Mouse (Mus musculus): ENCODE results near the gene Hipk1. TPM values are rescaled to one million over a fixed set of nuclear protein-coding genes. Genes with fewer than 3 reads are reported as not detected.
A peak's percentile ranks its signal among the peaks of the same experiment; 100 is the strongest.

The Hipk1 gene
- polyA plus RNA-seq, 1 experiment from 2014 or later: 12.3 TPM

DNA sequence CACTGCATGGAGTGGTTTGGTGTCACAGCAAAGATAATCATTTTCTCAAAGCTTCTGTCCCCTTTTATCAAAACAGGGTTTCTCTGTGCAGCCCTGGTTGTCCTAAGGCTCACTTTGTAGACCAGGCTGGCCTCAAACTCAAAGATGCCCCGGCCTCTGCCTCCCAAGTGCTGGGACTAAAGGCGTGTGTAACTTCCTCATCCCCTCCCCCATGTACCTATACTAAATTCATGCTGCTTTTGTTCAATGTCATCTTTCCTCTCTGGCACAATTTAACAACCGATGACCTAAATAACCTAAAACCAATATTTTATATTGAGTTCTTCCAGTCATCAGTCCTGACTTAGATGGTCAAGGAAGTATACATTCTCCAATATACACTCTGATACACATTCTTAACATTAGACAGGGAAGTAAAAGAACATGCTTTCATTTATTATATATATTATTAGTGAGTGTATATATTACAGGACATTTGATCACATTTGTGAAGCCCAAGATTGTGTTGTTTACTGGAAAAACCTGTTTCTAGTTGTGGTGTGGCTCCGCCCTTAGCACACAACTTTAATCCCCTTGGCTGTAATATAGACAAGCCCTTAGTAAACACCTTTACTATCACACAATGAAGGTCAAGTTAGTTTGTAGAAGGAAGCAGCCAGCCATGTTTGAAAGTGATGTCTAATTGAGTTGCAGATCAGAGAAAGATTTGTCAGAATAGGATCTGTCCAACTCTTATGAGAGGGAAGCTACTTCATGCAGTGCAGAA lies 8.3 kb downstream of the Hipk1 start:
- Histone ChIP-seq H3K36me3 (ENCODE audit: control insufficient read depth, insufficient read depth, low read length) (no peaks in the 10 kb centered on the region), H3K9me3 (ENCODE audit: control insufficient read depth, low read length) (no peaks in the 10 kb centered on the region), H3K4me1 (replicated peaks; ENCODE audit: control insufficient read depth, insufficient read depth, low read length) (peaks cover 6% of the 10 kb centered on the region), H3K9ac (ENCODE audit: low read length) (no peak overlapping the region), H3K27me3 (ENCODE audit: control insufficient read depth, insufficient read depth, low read depth, low read length) (no peaks in the 10 kb centered on the region), H3K4me2 (ENCODE audit: low read depth, low read length) (no peak overlapping the region), H3K27ac (ENCODE audit: low read length) (no peak overlapping the region), H3K4me3 (ENCODE audit: low read length) (no peak overlapping the region)
- WGBS: 75% methylated on average over 4 of the region's 4 CpGs
- no peak for ATAC-seq (ENCODE audit: low read depth)

DNA sequence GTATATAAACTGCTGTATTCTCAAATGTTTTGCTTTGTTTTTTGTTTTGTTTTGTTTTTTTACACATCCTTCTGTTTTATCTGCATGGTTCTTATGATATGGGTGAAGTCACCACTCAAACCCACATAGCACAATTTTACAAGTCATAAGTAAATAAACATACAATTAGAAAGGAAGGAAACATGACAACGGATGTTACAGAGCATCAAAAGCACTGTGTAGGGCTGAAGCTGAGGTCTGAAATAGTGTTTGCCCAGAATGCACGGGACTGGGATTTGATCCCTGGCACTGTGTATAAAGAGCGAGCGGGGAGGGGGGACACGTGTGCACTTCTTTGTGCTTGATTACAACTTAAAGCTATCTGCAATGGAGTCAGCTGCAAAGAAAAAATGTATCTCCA lies 10.6 kb downstream of the Hipk1 start:
- no peak for ATAC-seq (ENCODE audit: low read depth)
- H3K9me3 ChIP-seq (ENCODE audit: control insufficient read depth, low read length): no peaks in the 10 kb centered on the region
- H3K4me1 ChIP-seq (replicated peaks; ENCODE audit: control insufficient read depth, insufficient read depth, low read length): no peaks in the 10 kb centered on the region
- H3K27ac ChIP-seq (ENCODE audit: low read length): no peak overlapping the region
- H3K4me3 ChIP-seq (ENCODE audit: low read length): no peak overlapping the region
- H3K4me2 ChIP-seq (ENCODE audit: low read depth, low read length): no peak overlapping the region
- H3K36me3 ChIP-seq (ENCODE audit: control insufficient read depth, insufficient read depth, low read length): peaks cover 13% of the 10 kb centered on the region
- H3K27me3 ChIP-seq (ENCODE audit: control insufficient read depth, insufficient read depth, low read depth, low read length): no peaks in the 10 kb centered on the region
- H3K9ac ChIP-seq (ENCODE audit: low read length): no peak overlapping the region
- WGBS: 62% methylated on average over 5 of the region's 5 CpGs

DNA sequence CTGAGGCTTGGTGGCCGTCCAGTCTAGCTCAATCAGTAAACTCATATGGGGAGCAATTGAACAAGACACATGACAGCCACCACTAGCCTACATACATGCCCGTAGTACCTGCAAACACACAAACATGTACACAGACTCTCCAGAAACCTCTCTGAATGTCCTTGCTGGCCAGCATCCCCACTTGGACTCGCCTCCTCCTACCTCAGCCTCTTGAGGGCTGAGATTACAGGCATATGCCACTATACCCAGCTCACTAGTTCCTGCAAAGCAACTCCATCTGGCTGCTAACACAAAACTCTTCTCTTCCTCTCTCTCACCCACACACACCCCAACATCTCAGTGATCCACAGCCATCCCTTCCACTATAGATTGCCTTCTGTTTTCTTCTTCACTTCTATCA lies 11.1 kb downstream of the Hipk1 start:
- Histone ChIP-seq H3K27ac (ENCODE audit: low read length) (no peak overlapping the region), H3K36me3 (ENCODE audit: control insufficient read depth, insufficient read depth, low read length) (peaks cover 13% of the 10 kb centered on the region), H3K27me3 (ENCODE audit: control insufficient read depth, insufficient read depth, low read depth, low read length) (no peaks in the 10 kb centered on the region), H3K4me3 (ENCODE audit: low read length) (no peak overlapping the region), H3K9me3 (ENCODE audit: control insufficient read depth, low read length) (no peaks in the 10 kb centered on the region), H3K4me2 (ENCODE audit: low read depth, low read length) (no peak overlapping the region), H3K9ac (ENCODE audit: low read length) (no peak overlapping the region), H3K4me1 (replicated peaks; ENCODE audit: control insufficient read depth, insufficient read depth, low read length) (no peaks in the 10 kb centered on the region)
- ATAC-seq (ENCODE audit: low read depth): no peak
- WGBS: 82% methylated on average over 3 of the region's 3 CpGs

GRCm38 (mm10) chr3:103779183-103779582 lies 12.2 kb downstream of the Hipk1 start:
- H3K4me2 ChIP-seq (ENCODE audit: low read depth, low read length): no peak overlapping the region
- no peak overlapping the region for H3K9ac ChIP-seq (ENCODE audit: low read length)
- no peak overlapping the region for H3K27ac ChIP-seq (ENCODE audit: low read length)
- no peaks in the 10 kb centered on the region for H3K27me3 ChIP-seq (ENCODE audit: control insufficient read depth, insufficient read depth, low read depth, low read length)
- no peak for ATAC-seq (ENCODE audit: low read depth)
- H3K4me3 ChIP-seq (ENCODE audit: low read length): no peak overlapping the region
- H3K4me1 ChIP-seq (replicated peaks; ENCODE audit: control insufficient read depth, insufficient read depth, low read length): no peaks in the 10 kb centered on the region
- no peaks in the 10 kb centered on the region for H3K9me3 ChIP-seq (ENCODE audit: control insufficient read depth, low read length)
- 79% methylated on average over 7 of the region's 7 CpGs for WGBS
- peaks cover 15% of the 10 kb centered on the region for H3K36me3 ChIP-seq (ENCODE audit: control insufficient read depth, insufficient read depth, low read length)

DNA sequence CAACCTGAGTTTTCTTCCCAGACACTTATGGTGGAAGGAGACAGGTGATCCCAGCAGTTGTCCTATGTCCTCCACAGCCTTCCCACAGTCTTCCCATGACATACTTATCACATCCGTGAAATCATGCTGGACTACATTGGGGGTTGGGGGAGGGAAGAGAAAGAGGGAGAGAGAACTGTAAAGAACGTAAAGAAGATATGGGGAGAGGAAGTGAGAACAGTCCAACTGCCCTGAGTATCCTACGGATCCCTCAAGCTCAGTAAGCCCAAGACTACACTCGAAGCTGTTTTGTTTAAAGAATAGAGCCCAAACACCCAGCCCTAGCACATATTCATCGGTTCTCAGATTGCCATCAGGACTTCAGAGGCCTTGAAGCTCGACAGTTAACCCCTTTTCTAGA lies 12.7 kb downstream of the Hipk1 start:
- 65% methylated on average over 6 of the region's 6 CpGs for WGBS
- H3K9ac ChIP-seq (ENCODE audit: low read length): no peak overlapping the region
- H3K27me3 ChIP-seq (ENCODE audit: control insufficient read depth, insufficient read depth, low read depth, low read length): no peaks in the 10 kb centered on the region
- peaks cover 15% of the 10 kb centered on the region for H3K36me3 ChIP-seq (ENCODE audit: control insufficient read depth, insufficient read depth, low read length)
- no peak overlapping the region for H3K27ac ChIP-seq (ENCODE audit: low read length)
- ATAC-seq (ENCODE audit: low read depth): no peak
- no peaks in the 10 kb centered on the region for H3K9me3 ChIP-seq (ENCODE audit: control insufficient read depth, low read length)
- no peak overlapping the region for H3K4me3 ChIP-seq (ENCODE audit: low read length)
- H3K4me1 ChIP-seq (replicated peaks; ENCODE audit: control insufficient read depth, insufficient read depth, low read length): no peaks in the 10 kb centered on the region
- no peak overlapping the region for H3K4me2 ChIP-seq (ENCODE audit: low read depth, low read length)

DNA sequence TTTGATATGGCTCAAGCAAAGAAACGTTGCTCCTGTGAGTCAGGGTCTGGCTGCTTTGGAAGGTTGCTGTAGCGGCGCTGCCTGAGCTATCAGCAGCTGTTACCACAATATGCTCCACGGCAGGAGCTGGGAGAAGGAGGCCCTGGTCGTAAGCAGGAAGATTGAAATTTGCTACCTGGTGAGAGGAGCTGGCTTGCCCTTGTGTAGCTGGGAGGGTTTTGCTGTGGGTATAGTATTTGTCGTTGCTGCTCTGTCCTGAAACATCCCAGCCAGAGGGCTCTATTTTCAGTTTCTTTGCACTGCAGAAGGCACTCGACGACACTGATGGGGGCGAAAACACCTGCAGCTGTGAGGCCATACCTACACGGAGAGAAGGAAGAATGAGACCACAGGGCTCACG lies 13.4 kb downstream of the Hipk1 start:
- no peak for ATAC-seq (ENCODE audit: low read depth)
- Histone ChIP-seq H3K27ac (ENCODE audit: low read length) (no peak overlapping the region), H3K9me3 (ENCODE audit: control insufficient read depth, low read length) (no peaks in the 10 kb centered on the region), H3K36me3 (ENCODE audit: control insufficient read depth, insufficient read depth, low read length) (peaks cover 15% of the 10 kb centered on the region), H3K4me1 (replicated peaks; ENCODE audit: control insufficient read depth, insufficient read depth, low read length) (peaks cover 4% of the 10 kb centered on the region; the same call in 1 of the 2 replicates), H3K4me2 (ENCODE audit: low read depth, low read length) (no peak overlapping the region), H3K9ac (ENCODE audit: low read length) (no peak overlapping the region), H3K4me3 (ENCODE audit: low read length) (no peak overlapping the region), H3K27me3 (ENCODE audit: control insufficient read depth, insufficient read depth, low read depth, low read length) (no peaks in the 10 kb centered on the region)
- WGBS: 81% methylated on average over 11 of the region's 11 CpGs

DNA sequence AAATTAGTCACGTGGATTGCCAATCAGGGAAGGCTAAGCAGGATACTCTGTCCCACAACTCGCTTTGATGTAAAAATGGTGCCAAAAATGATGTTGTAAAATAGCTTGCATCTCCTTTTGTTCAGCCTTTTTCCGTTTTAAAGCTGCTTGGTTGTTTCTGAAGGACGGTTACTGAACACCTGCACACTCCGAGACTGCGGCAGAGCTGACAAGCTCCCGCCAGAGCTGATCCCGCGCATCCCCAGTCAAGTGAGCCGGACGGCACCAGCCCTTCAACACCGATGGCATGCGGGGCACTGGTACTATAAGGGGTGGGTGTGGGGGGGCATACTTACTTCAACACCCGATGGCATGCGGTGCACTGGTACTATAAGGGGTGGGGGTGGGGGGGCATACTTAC lies 17.4 kb downstream of the Hipk1 start:
- Histone ChIP-seq H3K9ac (ENCODE audit: low read length) (no peak overlapping the region), H3K36me3 (ENCODE audit: control insufficient read depth, insufficient read depth, low read length) (peaks cover 19% of the 10 kb centered on the region), H3K27me3 (ENCODE audit: control insufficient read depth, insufficient read depth, low read depth, low read length) (no peaks in the 10 kb centered on the region), H3K4me2 (ENCODE audit: low read depth, low read length) (no peak overlapping the region), H3K9me3 (ENCODE audit: control insufficient read depth, low read length) (no peaks in the 10 kb centered on the region), H3K27ac (ENCODE audit: low read length) (no peak overlapping the region; the same call in 1 of the 2 replicates), H3K4me3 (ENCODE audit: low read length) (no peak overlapping the region), H3K4me1 (replicated peaks; ENCODE audit: control insufficient read depth, insufficient read depth, low read length) (peaks cover 22% of the 10 kb centered on the region)
- peak; percentile 18; the same call in 1 of the 2 replicates for ATAC-seq (ENCODE audit: low read depth)
- WGBS: 85% methylated on average over 15 of the region's 15 CpGs

DNA sequence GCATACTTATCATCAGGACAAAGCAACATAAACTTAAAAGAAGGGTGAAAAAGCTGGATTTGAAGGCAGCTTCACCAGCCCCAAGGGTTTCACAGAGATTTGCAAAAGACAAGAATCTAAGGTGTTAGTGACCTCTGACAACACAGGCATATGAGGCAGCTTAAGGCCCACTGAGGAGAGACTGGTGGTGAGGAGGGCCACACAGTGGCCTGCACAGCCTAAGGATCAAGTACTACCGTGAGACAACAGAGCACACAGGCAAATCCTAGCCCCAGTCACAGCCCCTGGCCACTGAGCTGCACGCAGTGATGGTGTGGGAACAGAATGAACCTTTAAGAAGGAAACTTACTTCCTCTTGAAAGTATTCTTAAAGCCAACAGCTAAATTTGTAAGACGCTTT lies 17.9 kb downstream of the Hipk1 start:
- H3K4me3 ChIP-seq (ENCODE audit: low read length): no peak overlapping the region
- no peak for ATAC-seq (ENCODE audit: low read depth)
- peaks cover 19% of the 10 kb centered on the region for H3K36me3 ChIP-seq (ENCODE audit: control insufficient read depth, insufficient read depth, low read length)
- peak overlapping the region; percentile 40; the same call in 1 of the 2 replicates for H3K27ac ChIP-seq (ENCODE audit: low read length)
- H3K4me1 ChIP-seq (replicated peaks; ENCODE audit: control insufficient read depth, insufficient read depth, low read length): peaks cover 22% of the 10 kb centered on the region
- H3K9me3 ChIP-seq (ENCODE audit: control insufficient read depth, low read length): no peaks in the 10 kb centered on the region
- no peaks in the 10 kb centered on the region for H3K27me3 ChIP-seq (ENCODE audit: control insufficient read depth, insufficient read depth, low read depth, low read length)
- no peak overlapping the region for H3K9ac ChIP-seq (ENCODE audit: low read length)
- no peak overlapping the region for H3K4me2 ChIP-seq (ENCODE audit: low read depth, low read length)
- 79% methylated on average over 3 of the region's 3 CpGs for WGBS

GRCm38 (mm10) chr3:103772846-103773245 lies 18.5 kb downstream of the Hipk1 start:
- Histone ChIP-seq H3K4me2 (ENCODE audit: low read depth, low read length) (no peak overlapping the region), H3K36me3 (ENCODE audit: control insufficient read depth, insufficient read depth, low read length) (peaks cover 17% of the 10 kb centered on the region), H3K9me3 (ENCODE audit: control insufficient read depth, low read length) (no peaks in the 10 kb centered on the region), H3K4me1 (replicated peaks; ENCODE audit: control insufficient read depth, insufficient read depth, low read length) (peaks cover 22% of the 10 kb centered on the region), H3K27me3 (ENCODE audit: control insufficient read depth, insufficient read depth, low read depth, low read length) (no peaks in the 10 kb centered on the region), H3K4me3 (ENCODE audit: low read length) (no peak overlapping the region), H3K9ac (ENCODE audit: low read length) (no peak overlapping the region), H3K27ac (ENCODE audit: low read length) (no peak overlapping the region)
- 76% methylated on average over 4 of the region's 4 CpGs for WGBS
- no peak for ATAC-seq (ENCODE audit: low read depth)

Measured in lung, embryonic 16.5 days (tissue).